In genomic region chr17:34029890-34030595, GRCm38 (mm10) we compare ENCODE assay signal across 8 mouse cellular contexts. TPM values are rescaled to one million over a fixed set of nuclear protein-coding genes. Genes with fewer than 3 reads are reported as not detected.
DNase-seq lines count a peak whose midpoint lies in the region; ATAC-seq and TF ChIP-seq lines count a peak whose summit lies in the region.

No protein-coding gene starts in this region.

- H3K9me3 ChIP-seq in kidney, embryonic 16.5 days (ENCODE audit: low read length) = no peaks in the 10 kb centered on the region
- no peaks in the 10 kb centered on the region for H3K9me3 ChIP-seq in neural tube, embryonic 13.5 days

- peak overlapping the region; percentile 79; the same call in 1 of the 2 replicates for H3K4me3 ChIP-seq in thymus, adult 2 months (ENCODE audit: control insufficient read depth, insufficient read depth, low read length)
- H3K4me3 ChIP-seq in kidney, embryonic 16.5 days (ENCODE audit: low read length) = peak overlapping the region; percentile 88
- peak overlapping the region; percentile 87 for H3K4me3 ChIP-seq in neural tube, embryonic 13.5 days

- intact Hi-C loops in left cerebral cortex, postnatal 10 days (cut with DNase I) = no loop called here

- peak; percentile 46 for DNase-seq in cerebellum, adult 9-10 months
- no peak for DNase-seq in cerebellum, postnatal 36 days
- no peak for DNase-seq in thymus, adult 2 months
- no peak for DNase-seq in thymus, postnatal 25 days
- DNase-seq in left cerebral cortex, adult 11 months (ENCODE audit: low spot score) = no peak
- no peak for DNase-seq in left cerebral cortex, postnatal 10 days (ENCODE audit: extremely low spot score in 1 of 2, low spot score in 2 of 2)

- TF ChIP-seq POLR2A in thymus, adult 2 months (IDR thresholded peaks at IDR 0.05; ENCODE audit: control insufficient read depth, extremely low read depth, insufficient read depth, low read length, poor library complexity) = no peak

- H3K36me3 ChIP-seq in thymus, adult 2 months (ENCODE audit: control insufficient read depth, insufficient read depth, low read length) = no peaks in the 10 kb centered on the region
- peaks cover 28% of the 10 kb centered on the region for H3K36me3 ChIP-seq in kidney, embryonic 16.5 days (ENCODE audit: insufficient read depth, low read length)
- H3K36me3 ChIP-seq in neural tube, embryonic 13.5 days = peaks cover 36% of the 10 kb centered on the region

- H3K4me2 ChIP-seq in kidney, embryonic 16.5 days (replicated peaks; ENCODE audit: low read depth, low read length) = peak overlapping the region; percentile 97
- H3K4me2 ChIP-seq in neural tube, embryonic 13.5 days = peak overlapping the region; percentile 100

- no peak overlapping the region for H3K27ac ChIP-seq in thymus, adult 2 months (ENCODE audit: control insufficient read depth, insufficient read depth, low read length)
- H3K27ac ChIP-seq in kidney, embryonic 16.5 days (ENCODE audit: low read length) = peak overlapping the region; percentile 92; the same call in 1 of the 2 replicates
- 0 out of 2 replicates have a peak overlapping the region, but pooled peaks have one; percentile 98 for H3K27ac ChIP-seq in neural tube, embryonic 13.5 days (replicated peaks)

- no peak for TF ChIP-seq CTCF in thymus, adult 2 months (IDR thresholded peaks at IDR 0.05; ENCODE audit: borderline replicate concordance, control insufficient read depth, extremely low read depth, insufficient read depth, low read length, poor library complexity)

- H3K4me1 ChIP-seq in thymus, adult 2 months (replicated peaks; ENCODE audit: control insufficient read depth, insufficient read depth, low read length) = peaks cover 55% of the 10 kb centered on the region
- H3K4me1 ChIP-seq in kidney, embryonic 16.5 days (ENCODE audit: insufficient read depth, low read length) = peaks cover 65% of the 10 kb centered on the region
- peaks cover 80% of the 10 kb centered on the region for H3K4me1 ChIP-seq in neural tube, embryonic 13.5 days (replicated peaks)

- 89% methylated on average over 21 of the region's 21 CpGs for WGBS in thymus, adult 2 months
- WGBS in kidney, embryonic 16.5 days = 58% methylated on average over 21 of the region's 21 CpGs
- 68% methylated on average over 21 of the region's 21 CpGs for WGBS in neural tube, embryonic 13.5 days

- H3K9ac ChIP-seq in kidney, embryonic 16.5 days (replicated peaks; ENCODE audit: low read length) = peak overlapping the region; percentile 92
- H3K9ac ChIP-seq in neural tube, embryonic 13.5 days = peak overlapping the region; percentile 96

- no peak for ATAC-seq in kidney, embryonic 16.5 days (ENCODE audit: low FRiP score, low TSS enrichment)
- ATAC-seq in neural tube, embryonic 13.5 days (ENCODE audit: low read depth) = no peak

- H3K27me3 ChIP-seq in thymus, adult 2 months (ENCODE audit: control insufficient read depth, insufficient read depth, low read length) = no peaks in the 10 kb centered on the region
- no peaks in the 10 kb centered on the region for H3K27me3 ChIP-seq in kidney, embryonic 16.5 days (ENCODE audit: insufficient read depth, low read length)
- H3K27me3 ChIP-seq in neural tube, embryonic 13.5 days = no peaks in the 10 kb centered on the region

RNA-seq across cellular contexts. Expression of gene Slc39a7, which starts 1.4 kb away (rescaled TPM):
- 187 and 195 TPM in 2 replicates for polyA plus RNA-seq in thymus, adult 2 months (2012; rRNA removed)
- 227 and 231 TPM in 2 replicates for polyA plus RNA-seq in kidney, embryonic 16.5 days (2015; fragmentation: Nextera tagmentation; extraction: Ambion mirVana)
- polyA plus RNA-seq in neural tube, embryonic 13.5 days (2015; fragmentation: Nextera tagmentation; extraction: Ambion mirVana) = 158 and 161 TPM in 2 replicates
- 100 to 1,000 TPM in 1 of 2 experiments, 10 to 100 TPM in 1; 90.7 to 101 TPM for total RNA-seq in left cerebral cortex, postnatal 10 days (2021)

RNA-seq across cellular contexts. Expression of gene Rxrb, which starts 1.6 kb away (rescaled TPM):
- polyA plus RNA-seq in thymus, adult 2 months (2012; rRNA removed) = 143 and 164 TPM in 2 replicates
- polyA plus RNA-seq in kidney, embryonic 16.5 days (2015; fragmentation: Nextera tagmentation; extraction: Ambion mirVana) = 52.7 and 56.7 TPM in 2 replicates
- 57.4 and 57.5 TPM in 2 replicates for polyA plus RNA-seq in neural tube, embryonic 13.5 days (2015; fragmentation: Nextera tagmentation; extraction: Ambion mirVana)
- 10 to 100 TPM; 74.8 to 78.7 TPM for total RNA-seq in left cerebral cortex, postnatal 10 days (2021)

RNA-seq across cellular contexts. Expression of gene H2-Ke6, which starts 2.2 kb away (rescaled TPM):
- 127 and 141 TPM in 2 replicates for polyA plus RNA-seq in thymus, adult 2 months (2012; rRNA removed)
- polyA plus RNA-seq in kidney, embryonic 16.5 days (2015; fragmentation: Nextera tagmentation; extraction: Ambion mirVana) = 52.9 and 54.0 TPM in 2 replicates
- 61.7 and 65.0 TPM in 2 replicates for polyA plus RNA-seq in neural tube, embryonic 13.5 days (2015; fragmentation: Nextera tagmentation; extraction: Ambion mirVana)
- total RNA-seq in left cerebral cortex, postnatal 10 days (2021) = 10 to 100 TPM; 29.7 to 32.0 TPM

RNA-seq across cellular contexts. Expression of gene Ring1, which starts 5.6 kb away (rescaled TPM):
- 38.4 and 40.7 TPM in 2 replicates for polyA plus RNA-seq in thymus, adult 2 months (2012; rRNA removed)
- polyA plus RNA-seq in kidney, embryonic 16.5 days (2015; fragmentation: Nextera tagmentation; extraction: Ambion mirVana) = 14.7 and 18.7 TPM in 2 replicates
- 19.3 and 22.4 TPM in 2 replicates for polyA plus RNA-seq in neural tube, embryonic 13.5 days (2015; fragmentation: Nextera tagmentation; extraction: Ambion mirVana)
- 10 to 100 TPM; 23.2 to 24.9 TPM for total RNA-seq in left cerebral cortex, postnatal 10 days (2021)

RNA-seq across cellular contexts. Expression of gene Col11a2, which starts 9.2 kb away (rescaled TPM):
- 8.5 and 11.8 TPM in 2 replicates for polyA plus RNA-seq in thymus, adult 2 months (2012; rRNA removed)
- polyA plus RNA-seq in kidney, embryonic 16.5 days (2015; fragmentation: Nextera tagmentation; extraction: Ambion mirVana) = 3.2 and 3.7 TPM in 2 replicates
- 4.5 and 4.7 TPM in 2 replicates for polyA plus RNA-seq in neural tube, embryonic 13.5 days (2015; fragmentation: Nextera tagmentation; extraction: Ambion mirVana)
- total RNA-seq in left cerebral cortex, postnatal 10 days (2021) = 10 to 100 TPM; 12.2 to 14.3 TPM
